Mouse (Mus musculus): ENCODE measurements around the gene Stip1.
"Not testable (repeated sequence)": the region's sequence is repeated elsewhere in the genome, so short reads cannot be mapped to it uniquely, and the experiment has no call there.

Stip1 gene

DNA sequence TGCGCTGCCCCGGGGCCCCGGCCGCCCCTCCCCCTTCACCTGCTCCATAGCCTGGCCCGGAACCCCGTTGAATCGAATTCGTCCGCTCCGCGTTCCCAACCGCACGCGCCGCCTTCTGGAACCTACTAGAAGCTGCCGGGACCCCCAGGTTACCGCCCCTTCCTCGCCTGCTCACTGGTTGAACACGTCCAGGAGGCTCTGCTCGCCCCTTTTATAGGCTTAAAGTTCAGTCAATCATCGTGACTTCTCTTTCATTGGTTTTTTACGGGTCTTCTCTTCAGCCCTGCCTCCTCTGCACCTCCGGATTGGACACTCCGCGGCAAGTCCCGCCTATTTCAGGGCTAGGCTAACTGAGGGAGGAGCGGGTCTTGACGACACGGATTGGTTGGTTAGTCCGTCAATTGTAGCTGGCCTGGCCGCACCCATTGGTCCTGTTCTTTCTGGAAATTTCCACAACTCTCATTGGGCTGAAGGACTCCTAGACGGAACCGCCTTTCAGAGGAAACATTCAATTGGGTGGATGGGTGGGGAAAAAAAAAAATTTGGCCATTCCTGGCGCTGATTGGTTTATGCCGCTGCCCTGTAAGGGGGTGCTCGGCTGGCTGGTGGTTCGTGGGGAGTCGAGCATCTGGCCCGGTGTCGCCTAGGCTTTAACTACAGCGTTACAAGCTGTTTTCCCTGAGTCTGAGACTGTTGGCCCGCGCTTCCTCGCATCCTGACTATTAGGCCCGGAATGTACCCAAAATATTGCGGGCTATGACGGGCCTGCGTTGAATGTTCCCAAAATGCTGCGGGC lies at the start of gene Stip1:
Gene Stip1, minus strand, starts transcription at position 127 of the 796 bp plus-strand sequence.
- peak; percentile 97 for ATAC-seq (ENCODE audit: low TSS enrichment)

DNA sequence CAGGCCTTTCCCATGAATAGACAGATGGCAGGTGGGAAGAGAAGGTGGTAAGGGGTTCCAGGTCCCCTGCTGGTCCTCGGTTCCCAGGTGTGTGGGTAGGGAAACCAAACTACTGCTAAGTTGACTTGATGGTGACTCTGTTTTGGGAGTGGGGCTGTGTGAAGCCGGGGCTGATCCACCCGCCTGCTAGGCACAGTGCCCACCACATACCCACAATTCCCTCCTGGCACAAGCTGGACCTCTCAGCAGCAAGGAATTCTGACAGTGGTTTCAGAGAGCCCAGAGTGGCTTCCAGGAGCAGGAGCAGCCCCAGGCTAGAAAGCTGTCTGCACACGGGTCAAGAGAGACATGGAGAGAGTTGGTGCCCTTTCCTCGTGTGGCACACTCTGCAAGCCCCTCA lies 49.3 kb upstream of the Stip1 start:
- no peak for ATAC-seq (ENCODE audit: low TSS enrichment)

DNA sequence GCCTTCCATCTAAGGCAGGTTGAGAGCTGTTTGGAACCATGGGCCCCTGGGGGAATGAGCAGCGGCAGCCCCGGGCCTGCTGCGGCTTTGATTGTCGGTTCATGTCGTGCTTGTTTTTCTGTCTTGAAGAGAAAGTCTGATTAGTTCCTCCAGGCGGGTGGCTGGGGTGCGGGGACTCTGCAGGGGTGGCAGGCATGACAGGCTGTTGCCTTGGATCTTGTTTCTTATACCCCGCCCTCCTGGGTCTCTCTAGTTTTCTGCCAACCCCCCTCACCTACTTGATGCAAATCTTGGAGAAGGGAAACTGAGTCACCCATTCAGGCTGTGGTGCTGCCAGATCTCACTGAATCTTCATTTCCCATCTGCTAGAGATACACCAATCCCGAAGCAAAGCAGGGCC lies 48.8 kb upstream of the Stip1 start:
- no peak for ATAC-seq (ENCODE audit: low TSS enrichment)

DNA sequence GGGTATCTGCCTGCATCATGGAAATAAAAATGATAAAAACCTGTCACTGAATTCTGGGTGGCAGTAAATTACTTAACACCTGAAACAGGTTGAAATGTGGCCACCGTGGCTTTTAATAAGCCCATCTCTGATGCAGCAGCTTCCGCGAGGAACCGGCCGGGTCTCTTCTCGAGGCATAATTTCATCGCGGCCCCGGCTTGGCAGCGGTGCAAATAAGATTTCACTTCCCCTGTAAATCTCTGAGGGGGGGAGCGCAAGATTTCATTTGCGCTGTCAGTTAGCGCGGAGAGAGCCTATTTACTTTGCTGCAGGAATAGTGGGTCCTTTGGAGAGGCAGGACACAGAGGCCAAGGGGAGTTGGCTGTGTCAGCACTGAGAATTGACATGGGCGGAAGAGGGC lies 45.0 kb upstream of the Stip1 start:
- no peak for ATAC-seq (ENCODE audit: low TSS enrichment)

DNA sequence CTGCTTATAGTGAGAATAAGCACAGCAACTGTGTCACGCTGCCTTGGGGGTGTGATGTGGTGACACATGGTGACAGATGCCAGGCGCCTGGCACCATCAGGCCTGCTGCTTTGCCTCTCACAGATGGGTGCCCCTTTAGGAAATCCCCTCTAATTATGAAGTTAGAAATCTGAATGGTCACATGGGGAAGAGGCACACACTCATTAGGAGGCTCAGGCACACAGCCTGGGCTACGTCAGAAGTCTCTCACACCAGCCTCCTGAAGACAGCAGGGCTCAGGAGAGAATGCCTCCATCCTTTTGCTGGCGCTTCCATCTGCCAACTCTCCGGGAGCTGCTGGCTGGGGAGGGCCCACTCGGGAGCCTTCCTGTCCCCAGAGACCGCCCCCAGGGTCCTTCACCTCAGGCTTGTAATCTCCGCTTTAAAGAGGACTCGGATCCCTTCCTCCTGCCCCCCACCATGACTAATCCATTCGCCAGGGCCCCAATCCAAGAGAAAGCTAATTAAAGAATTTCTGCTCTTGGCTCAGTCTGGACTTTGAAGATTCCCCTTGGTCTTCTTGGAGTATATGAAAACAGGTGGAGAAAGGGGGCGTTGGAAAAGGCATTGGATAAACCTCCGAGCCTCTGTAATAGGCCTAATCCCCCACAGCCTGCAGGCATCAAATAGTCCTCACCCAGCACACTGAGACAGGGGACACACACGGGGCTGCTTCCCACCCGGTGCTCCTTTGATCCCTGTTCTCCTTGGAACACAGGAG lies 43.4 kb upstream of the Stip1 start:
- peak; percentile 53 for ATAC-seq (ENCODE audit: low TSS enrichment)

DNA sequence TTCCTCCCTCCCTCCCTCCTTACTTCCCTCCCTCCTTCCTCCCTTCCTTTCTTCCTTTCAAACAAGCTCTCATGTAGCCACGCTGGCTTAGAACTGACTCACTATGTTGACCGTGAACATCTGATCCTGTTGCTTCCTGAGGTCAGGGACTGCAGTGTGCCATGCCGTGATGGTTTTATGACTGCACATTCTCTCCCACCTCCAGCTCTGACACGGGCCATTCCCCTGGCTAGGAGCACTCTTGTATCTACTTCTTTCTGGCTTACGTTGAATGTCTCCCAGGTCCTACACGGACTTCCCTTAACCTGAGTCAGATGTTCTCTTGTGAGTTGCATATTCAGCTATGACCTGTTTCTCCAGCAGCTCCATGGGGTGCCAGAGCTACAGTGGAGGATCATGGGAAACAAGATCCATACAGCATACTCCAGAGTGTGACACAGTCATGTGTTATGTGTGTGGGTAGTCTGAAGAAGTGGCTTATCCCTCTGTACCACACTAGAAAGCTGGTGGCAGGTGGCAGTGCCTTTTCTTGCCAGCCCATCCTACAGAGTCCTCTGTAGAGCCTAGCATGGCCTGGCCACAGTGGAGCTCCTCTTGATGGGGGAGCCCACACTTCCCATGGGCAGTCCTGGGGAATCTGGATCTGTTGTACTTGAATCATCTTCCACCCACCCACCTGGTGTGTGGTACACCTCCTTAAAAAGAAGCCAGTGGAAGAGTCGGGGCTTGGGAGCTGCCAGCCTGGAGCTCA lies 41.9 kb upstream of the Stip1 start:
- ATAC-seq (ENCODE audit: low TSS enrichment), result peak; percentile 75

DNA sequence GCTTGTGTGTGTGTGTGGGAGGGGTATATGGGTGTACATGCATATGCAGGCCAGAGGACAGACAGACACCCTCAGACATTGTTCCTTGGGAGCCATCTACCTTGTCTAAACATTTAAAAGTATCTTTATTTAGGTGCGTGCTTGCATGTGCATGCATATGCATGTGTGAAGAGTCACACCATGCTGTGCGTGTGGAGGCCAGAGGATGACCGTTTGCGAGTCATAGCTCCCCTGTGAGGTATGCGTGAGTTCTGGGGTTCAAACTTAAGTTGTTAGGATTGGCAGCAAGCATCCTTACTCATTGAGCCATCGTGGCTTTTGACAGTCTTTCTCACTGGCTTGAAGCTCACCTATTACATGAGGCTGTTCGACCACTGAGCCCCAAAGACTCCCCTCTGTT lies 38.5 kb upstream of the Stip1 start:
- ATAC-seq (ENCODE audit: low TSS enrichment), result no peak

DNA sequence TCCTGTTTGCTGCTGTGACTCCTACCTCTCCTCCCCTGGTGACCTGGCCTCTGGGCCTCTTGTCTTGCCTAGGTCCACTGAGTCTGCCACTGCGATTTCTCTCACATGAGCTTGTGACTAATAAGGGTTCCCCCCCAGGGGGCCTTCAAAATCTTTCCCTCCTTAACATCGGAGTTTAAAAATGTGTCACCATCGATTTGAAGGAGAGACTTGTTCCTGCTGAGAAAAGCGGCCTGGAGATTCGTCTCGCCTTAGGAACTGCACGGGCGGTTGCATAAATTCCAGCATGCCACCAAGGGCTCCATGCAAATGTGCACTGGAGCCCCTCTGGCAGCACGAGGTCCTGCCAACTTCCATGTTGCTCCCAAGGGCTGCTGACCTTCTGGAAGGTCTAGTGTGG lies 37.9 kb upstream of the Stip1 start:
- no peak for ATAC-seq (ENCODE audit: low TSS enrichment)

DNA sequence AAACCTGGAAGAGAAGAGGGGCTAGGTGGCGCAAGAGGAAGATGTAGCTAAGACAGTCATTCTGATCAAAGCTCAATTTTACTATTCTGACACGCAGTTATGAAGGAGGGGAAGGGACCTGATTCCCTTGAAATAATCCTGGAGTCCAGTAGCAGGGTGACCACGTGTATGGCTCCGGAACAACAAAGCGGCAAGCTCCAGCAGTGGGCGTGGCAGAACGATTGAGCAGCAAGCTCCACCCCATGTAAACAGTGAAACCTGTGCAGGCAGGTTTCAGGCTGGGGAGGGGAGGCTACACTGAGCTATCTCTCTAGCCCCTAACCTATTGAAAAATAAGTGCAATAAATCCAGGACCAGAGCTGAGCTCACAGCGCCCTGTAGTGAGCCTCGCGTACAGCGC lies 35.6 kb upstream of the Stip1 start:
- ATAC-seq (ENCODE audit: low TSS enrichment), result not testable (repeated sequence)

DNA sequence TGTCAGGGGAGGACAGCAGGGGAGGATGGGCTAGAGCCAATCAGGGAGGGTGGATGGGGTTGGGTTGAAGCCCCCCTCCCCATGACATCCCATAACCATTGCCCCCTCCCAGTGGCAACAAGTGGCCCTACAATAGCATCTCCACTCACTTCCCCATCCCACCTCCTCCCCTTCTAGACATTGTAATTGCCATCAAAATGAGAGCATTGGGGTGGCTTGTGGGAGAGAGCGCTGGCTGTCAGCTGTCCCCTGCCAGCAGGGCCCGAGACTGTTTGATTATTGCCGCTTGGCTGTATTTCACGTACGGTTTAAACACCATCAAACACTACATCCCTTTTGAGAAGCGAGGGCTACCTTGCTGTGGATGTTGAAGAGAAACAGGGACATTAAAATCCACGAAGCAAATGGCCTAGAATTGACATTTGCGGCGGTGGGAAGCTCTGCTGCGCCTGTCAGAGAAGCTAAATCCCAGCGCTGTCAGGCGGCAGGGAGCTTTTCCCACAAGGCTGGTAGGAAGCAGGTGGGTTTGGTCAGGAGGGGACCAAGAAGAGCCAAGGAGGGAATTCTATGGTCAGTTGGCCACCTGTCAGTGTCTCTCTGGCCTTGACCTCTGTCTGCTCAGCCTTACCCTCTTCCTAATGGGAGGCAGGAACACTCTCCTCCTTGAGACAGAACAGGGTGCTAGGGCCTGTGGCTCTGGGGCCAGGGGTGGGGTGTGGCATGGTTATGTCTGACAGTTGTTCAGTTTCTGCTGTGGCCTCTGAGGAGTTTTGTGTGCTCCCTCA lies 34.4 kb upstream of the Stip1 start:
- no peak for ATAC-seq (ENCODE audit: low TSS enrichment)

DNA sequence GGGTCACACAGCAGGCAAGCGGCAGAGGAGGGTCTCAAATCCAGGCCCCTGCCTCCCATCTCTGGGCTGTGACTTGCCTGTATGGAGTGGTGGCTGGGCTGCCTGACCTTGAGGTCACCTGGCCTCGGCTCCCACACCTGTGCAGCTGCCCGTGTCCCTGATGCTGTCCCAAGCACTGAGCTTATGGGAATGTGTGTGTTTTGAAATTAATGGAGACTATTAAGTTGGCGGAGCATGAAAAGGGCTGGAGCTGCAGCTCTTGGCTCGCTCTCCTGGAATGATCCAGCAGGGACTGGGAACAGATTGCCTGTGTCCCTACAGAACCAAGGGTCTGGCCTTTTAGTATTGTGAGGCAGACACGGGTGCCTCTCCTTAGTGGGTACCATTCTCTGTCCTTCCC lies 32.5 kb upstream of the Stip1 start:
- ATAC-seq (ENCODE audit: low TSS enrichment), result no peak

DNA sequence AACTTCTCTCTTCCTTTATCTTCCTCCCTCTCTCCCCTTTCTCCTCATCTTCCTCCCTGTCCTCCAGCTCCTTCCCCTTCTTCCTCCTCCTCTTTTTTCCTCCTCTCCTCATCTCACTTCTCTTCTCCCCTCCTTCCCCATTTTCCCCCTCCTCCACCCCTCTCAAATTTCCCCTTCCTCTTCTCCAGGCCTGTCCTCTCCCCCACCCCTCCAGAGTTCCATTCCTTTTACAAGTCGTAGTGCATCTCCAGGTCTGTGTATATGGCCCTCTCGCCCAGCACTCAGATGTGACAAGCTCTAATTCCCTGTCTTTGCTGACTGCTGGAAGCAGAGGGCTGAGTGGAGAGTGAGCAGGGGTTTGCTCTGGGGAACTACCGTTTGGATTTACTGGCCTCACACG lies 31.0 kb upstream of the Stip1 start:
- no peak for ATAC-seq (ENCODE audit: low TSS enrichment)

DNA sequence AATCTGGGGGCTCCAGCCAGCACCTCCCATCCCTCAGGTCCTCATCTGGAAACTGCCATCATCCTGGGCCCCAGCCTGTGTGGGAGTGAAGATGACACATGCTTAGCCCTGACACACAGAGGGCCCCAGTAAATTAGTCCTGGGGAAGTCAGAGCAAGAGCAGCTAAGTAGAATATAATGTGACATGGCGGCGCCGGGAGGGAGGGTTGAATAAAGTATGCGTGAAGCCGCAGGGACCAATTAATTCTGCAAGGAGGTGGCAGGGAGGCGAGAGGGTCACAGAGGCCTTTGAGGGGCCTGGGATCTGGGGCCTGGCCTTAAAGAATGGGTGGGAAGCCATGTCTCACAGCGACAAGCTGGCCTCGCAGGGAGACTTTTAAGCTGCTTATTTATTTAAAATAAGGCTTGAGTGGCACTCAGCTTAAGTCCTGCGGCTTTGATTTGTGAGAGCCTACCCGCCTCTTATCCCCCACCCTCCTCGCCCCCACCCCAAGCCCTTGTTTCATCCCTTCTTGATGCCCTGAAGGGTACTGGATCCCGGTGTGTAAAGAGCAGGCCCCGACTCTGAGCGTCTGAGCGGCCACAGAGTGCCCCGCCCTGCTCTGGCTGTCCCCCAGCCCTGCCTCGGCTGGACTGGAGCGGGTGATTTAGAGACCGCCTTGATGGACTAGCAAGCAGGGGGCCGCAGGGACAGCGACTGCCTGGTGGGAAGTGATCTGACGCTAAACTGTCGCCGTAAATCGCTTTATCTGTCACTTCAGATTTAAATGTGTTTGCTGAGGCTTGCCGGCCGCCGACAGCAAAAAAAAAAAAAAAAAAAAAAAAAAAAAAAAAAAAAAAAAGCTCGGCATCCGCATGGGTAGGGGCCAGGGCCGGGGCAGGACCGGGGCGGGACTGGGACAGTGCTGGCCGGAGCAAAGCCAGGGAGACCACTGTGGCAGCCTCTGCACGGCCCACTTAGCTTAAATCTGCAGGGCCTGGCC lies 30.3 kb upstream of the Stip1 start:
- no peak for ATAC-seq (ENCODE audit: low TSS enrichment)

DNA sequence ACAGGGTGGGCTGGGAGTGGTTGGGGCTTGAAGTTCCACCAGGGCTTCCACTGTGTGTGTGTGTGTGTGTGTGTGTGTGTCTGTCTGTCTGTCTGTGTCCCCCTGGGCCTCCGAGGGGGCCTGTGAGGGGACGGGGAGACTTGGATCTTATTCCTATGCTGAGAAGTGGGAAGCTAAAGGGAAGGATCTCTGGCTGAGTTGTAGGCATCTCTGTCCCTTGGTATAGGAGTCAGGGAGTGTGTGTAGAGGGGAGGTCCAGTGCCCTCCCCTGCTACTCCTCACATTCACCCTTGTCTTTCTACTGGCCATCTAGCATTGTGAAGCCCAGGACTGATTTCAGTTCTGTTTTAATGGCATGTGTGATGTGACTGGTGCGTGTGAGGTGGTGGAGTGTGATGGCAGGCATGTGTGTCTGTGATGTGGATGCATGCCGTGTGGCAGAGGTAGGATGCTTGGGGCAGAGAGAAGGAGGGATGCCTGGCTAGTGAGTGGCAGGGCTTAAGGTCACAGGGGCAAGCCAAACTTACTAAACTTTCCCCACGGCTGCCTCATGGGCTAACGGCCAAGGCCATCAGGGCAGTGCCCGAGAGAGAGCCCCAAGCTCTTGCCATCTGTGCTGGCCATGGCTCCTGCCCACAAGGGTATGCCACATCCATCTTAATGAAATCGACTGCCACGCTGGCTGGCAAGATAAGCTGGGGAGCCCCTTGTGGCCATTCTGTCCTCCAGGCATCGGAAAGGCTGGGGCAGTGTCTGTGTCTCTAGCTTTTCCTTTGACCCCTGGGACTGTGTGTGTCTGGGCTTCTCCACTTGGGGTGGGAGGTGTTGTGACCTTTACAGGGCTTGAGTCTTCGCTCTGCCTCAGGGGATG lies 29.1 kb upstream of the Stip1 start:
- no peak for ATAC-seq (ENCODE audit: low TSS enrichment)

DNA sequence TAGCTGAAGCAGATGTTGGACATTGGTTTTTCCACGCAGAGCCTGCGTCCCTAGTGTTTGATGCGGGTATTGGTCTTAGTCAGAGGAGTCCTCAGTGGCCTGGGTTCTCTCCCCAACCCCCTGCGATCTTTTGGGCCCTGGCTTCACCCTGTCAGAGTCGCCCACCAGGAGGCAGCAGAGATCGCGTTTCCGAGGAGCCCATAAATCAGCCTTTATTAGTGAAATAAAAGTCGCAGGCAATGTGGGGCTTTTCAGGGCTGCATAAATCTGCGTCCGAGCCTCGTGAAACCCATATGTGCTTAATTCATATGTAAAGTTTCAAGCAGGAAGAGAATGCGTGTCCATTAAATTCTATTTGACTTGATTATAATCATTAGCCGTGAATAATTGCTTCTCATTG lies 28.4 kb upstream of the Stip1 start:
- ATAC-seq (ENCODE audit: low TSS enrichment), result 0 out of 2 replicates have a peak, but pooled peaks have one; percentile 27

DNA sequence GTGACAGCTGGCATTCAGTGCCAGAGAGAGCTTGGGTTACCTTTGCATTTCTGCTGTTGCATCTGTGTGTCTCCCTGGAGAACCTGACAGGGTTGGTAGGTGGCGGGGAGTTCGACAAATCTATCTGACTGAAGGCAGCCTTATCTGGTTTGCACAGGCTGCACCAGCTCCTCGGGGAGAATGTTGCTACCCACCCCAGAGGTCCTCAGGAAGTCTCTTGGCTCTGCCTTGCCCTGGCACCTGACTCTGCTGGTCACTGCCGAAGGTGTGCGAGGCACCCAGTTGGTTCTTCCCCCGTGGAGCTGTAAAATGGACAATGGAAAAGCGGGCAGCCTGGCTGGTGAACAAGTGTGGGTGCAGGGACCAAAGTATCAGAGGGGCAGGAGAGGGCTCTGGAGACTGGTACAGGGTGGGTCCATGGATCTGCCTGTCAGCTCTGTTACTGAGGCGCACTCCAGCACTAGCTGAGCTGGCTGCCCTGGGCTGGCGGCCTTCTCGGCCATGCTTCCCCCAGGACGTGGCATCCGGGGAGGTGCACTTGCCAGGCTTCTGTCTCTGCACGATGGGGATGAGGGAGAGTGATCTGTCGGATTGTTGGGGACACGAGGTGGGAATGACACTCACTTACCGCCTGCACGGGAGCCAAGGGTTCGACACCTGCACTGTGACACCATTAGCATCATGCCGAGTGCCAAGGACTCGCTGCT lies 27.7 kb upstream of the Stip1 start:
- no peak for ATAC-seq (ENCODE audit: low TSS enrichment)

DNA sequence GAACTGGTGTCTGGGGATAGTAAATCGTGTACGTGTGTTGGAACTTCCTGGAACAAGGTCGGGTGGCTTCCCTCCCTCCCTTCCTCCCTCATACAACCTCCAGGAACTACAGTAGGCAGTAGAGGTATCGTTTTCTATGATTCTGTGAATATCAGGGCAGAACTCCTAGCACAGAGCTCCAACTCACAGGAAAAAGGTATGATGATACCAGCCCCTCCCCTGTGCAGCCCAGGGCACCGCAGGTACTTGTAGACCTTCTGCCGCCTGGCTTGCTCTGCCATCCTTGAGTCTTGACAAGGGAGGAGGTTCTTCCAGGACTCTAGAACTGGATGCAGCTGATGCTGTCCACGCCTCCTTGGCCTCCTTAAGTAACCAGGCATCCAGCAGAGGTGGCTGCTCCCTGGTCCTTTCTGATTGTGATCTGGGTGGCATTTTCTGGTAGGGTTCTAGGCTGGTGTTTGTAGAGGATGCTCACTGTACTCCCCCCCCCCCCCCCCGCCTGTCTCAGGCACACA lies 27.1 kb upstream of the Stip1 start:
- ATAC-seq (ENCODE audit: low TSS enrichment), result no peak

DNA sequence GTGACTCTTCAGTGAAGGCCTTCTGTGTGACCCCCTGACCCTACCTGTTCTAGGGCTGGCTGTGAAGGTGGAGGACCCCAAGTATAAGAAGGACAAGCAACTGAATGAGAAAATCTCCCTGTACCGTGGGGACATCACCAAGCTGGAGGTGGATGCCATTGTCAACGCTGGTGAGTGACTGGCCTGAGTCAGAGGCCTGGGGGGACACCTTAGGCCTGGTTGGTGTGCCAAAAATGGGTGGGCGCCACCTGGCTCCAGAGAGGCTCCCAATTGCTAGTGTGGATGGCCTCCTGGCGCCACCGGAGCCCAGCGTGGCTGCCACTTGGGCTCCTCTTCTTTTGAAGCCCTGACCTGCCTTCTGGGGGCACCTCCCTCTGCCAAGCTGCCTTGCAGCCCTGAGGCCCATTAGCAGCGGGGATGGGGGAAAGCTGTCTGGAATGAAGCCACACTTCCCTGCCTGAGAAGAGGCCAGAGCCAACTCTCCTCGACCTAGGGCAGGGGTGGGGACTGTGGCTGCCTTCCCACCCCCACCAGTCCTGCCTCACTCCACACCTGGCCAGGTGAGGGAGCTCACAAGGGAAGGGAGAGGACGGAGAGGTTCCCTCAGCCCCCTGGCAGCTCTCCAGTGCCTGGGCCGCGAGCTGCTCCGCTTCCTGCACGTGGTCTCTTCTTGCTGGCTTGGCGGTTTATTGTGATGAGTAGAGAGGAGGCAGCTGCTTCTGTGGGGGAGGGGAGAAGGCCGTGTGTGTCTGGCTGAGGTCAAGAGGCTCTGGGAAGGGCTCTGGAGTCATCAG lies 26.5 kb upstream of the Stip1 start:
- no peak for ATAC-seq (ENCODE audit: low TSS enrichment)

Data from frontal cortex, adult (tissue).